Mouse (Mus musculus) Patski (cell line): Measurements from ENCODE around the gene Dcun1d1. TPM values are rescaled to one million over a fixed set of nuclear protein-coding genes. Genes with fewer than 3 reads are reported as not detected.

Experiments
- ATAC-seq: fragments of 100-300 bp; one replicate; pipeline ENCODE4 v1.8.0; 2021
- CTCF ChIA-PET: fragments of 350-600 bp; sonication (Branson Sonifier 250); formaldehyde crosslinking; loops from one replicate; lab custom pipeline; 2022; ENCODE audit warnings: inconsistent platforms; lab: Charles Lee
- POLR2A ChIA-PET: fragments of 350-600 bp; sonication (Branson Sonifier 250); formaldehyde crosslinking; loops from one replicate; lab custom pipeline; 2022; ENCODE audit warnings: antibody characterized with exemption, inconsistent platforms; lab: Charles Lee
- DNase-seq: peaks from one replicate; pipeline ENCODE4 v3.0.0-alpha.2; 2011; ENCODE audit warnings: low read depth, low spot score
- H3K27me3 ChIP-seq: fragments of 371-371 bp; one replicate; pipeline ENCODE4 v1.5.1; 2021
- CTCF ChIP-seq: fragments of 100-300 bp; IDR thresholded peaks from one replicate; pipeline ENCODE4 v1.5.1; 2021
- in situ Hi-C: fragments of 300-500 bp; cut with MboI; formaldehyde crosslinking; loops from 3 replicates; pipeline ENCODE4 v1.11.1; 2018; ENCODE audit warnings: low pct_unique_long_range_greater_than_20kb, mixed read lengths
- polyA plus RNA-seq: library from polyadenylated mRNA; unstranded; gene quantifications from one replicate; pipeline ENCODE4 v1.2.3, GENCODE M21; 2021

The Dcun1d1 gene
- polyA plus RNA-seq, 1 experiment from 2014 or later = 72.5 TPM

GRCm38 (mm10) chr3:35932735-35933404 lies 4.4 kb downstream of the Dcun1d1 start:
- no peak for TF ChIP-seq CTCF
- in situ Hi-C loops = loop anchor here (25.0 kb wide), 1 partner anchor 1896 kb away; no protein-coding TSS in a partner anchor
- ATAC-seq = peak; percentile 83
- no peaks in the 10 kb centered on the region for H3K27me3 ChIP-seq
- POLR2A ChIA-PET = interaction anchor here (0.6 to 1.4 kb wide), 7 partner anchors 9 to 178 kb away, joined by 3 to 7 read pairs (median 3); no protein-coding TSS in a partner anchor
- CTCF ChIA-PET = interaction anchor here (0.7 to 1.9 kb wide), 6 partner anchors 9 to 72 kb away, joined by 3 to 8 read pairs (median 3); no protein-coding TSS in a partner anchor
- DNase-seq = no peak

- ATAC-seq (peak; percentile 73), DNase-seq (no peak)
- ChIA-PET CTCF (interaction anchor here (0.7 to 1.0 kb wide), 2 partner anchors 9 to 28 kb away, joined by 3 read pairs; no protein-coding TSS in a partner anchor), POLR2A (interaction anchor here (1.1 to 1.4 kb wide), 3 partner anchors 9 to 178 kb away, joined by 3 to 4 read pairs (median 3); no protein-coding TSS in a partner anchor)
- in situ Hi-C loops = loop anchor here (25.0 kb wide), 1 partner anchor 1895 kb away; no protein-coding TSS in a partner anchor
- no peak for TF ChIP-seq CTCF
- no peaks in the 10 kb centered on the region for H3K27me3 ChIP-seq
Measured at GRCm38 (mm10) chr3:35931896-35932727, 5.1 kb downstream of the Dcun1d1 start.

GRCm38 (mm10) chr3:35931359-35931758 lies 5.9 kb downstream of the Dcun1d1 start:
- no peaks in the 10 kb centered on the region for H3K27me3 ChIP-seq
- ATAC-seq (no peak), DNase-seq (no peak)
- POLR2A ChIA-PET = interaction anchor here (1.3 kb wide), 1 partner anchor 8 kb away, joined by 4 read pairs; no protein-coding TSS in a partner anchor
- in situ Hi-C loops = loop anchor here (25.0 kb wide), 1 partner anchor 1894 kb away; no protein-coding TSS in a partner anchor
- CTCF ChIA-PET = interaction anchor here (0.7 to 1.0 kb wide), 2 partner anchors 8 to 29 kb away, joined by 3 read pairs; no protein-coding TSS in a partner anchor
- no peak for TF ChIP-seq CTCF

- TF ChIP-seq CTCF = no peak
- no peak for DNase-seq
- no peak for ATAC-seq
- no peaks in the 10 kb centered on the region for H3K27me3 ChIP-seq
- in situ Hi-C loops = loop anchor here (25.0 kb wide), 1 partner anchor 1893 kb away; no protein-coding TSS in a partner anchor
- ChIA-PET POLR2A (no interaction called here), CTCF (no interaction called here)
Measured at GRCm38 (mm10) chr3:35929831-35930230, 7.4 kb downstream of the Dcun1d1 start.

GRCm38 (mm10) chr3:35929406-35929805 lies 7.8 kb downstream of the Dcun1d1 start:
- H3K27me3 ChIP-seq = no peaks in the 10 kb centered on the region
- CTCF ChIA-PET = no interaction called here
- in situ Hi-C loops = loop anchor here (25.0 kb wide), 1 partner anchor 1892 kb away; no protein-coding TSS in a partner anchor
- ATAC-seq (no peak), DNase-seq (no peak)
- TF ChIP-seq CTCF = no peak
- POLR2A ChIA-PET = no interaction called here

GRCm38 (mm10) chr3:35925852-35926251 lies 11.4 kb downstream of the Dcun1d1 start:
- H3K27me3 ChIP-seq = no peaks in the 10 kb centered on the region
- no peak for ATAC-seq
- TF ChIP-seq CTCF = no peak
- ChIA-PET POLR2A (no interaction called here), CTCF (interaction anchor here (1.1 kb wide), 1 partner anchor 13 kb away, joined by 4 read pairs; no protein-coding TSS in a partner anchor)
- in situ Hi-C loops = loop anchor here (25.0 kb wide), 1 partner anchor 1889 kb away; no protein-coding TSS in a partner anchor
- DNase-seq = no peak

GRCm38 (mm10) chr3:35924007-35924406 lies 13.2 kb downstream of the Dcun1d1 start:
- DNase-seq (no peak), ATAC-seq (no peak)
- TF ChIP-seq CTCF = no peak
- POLR2A ChIA-PET = interaction anchor here (0.9 to 1.1 kb wide), 3 partner anchors 8 to 14 kb away, joined by 3 to 7 read pairs (median 4); no protein-coding TSS in a partner anchor
- CTCF ChIA-PET = interaction anchor here (0.8 to 1.7 kb wide), 4 partner anchors 8 to 66 kb away, joined by 3 to 4 read pairs (median 3); no protein-coding TSS in a partner anchor
- no peaks in the 10 kb centered on the region for H3K27me3 ChIP-seq
- in situ Hi-C loops = no loop called here

- ATAC-seq (no peak), DNase-seq (no peak)
- ChIA-PET CTCF (interaction anchor here (0.8 to 1.7 kb wide), 5 partner anchors 8 to 65 kb away, joined by 3 to 4 read pairs (median 3); no protein-coding TSS in a partner anchor), POLR2A (interaction anchor here (0.9 to 1.1 kb wide), 3 partner anchors 8 to 14 kb away, joined by 3 to 7 read pairs (median 4); no protein-coding TSS in a partner anchor)
- no peak for TF ChIP-seq CTCF
- in situ Hi-C loops = no loop called here
- H3K27me3 ChIP-seq = no peaks in the 10 kb centered on the region
Measured at GRCm38 (mm10) chr3:35923495-35923894, 13.8 kb downstream of the Dcun1d1 start.

- no peaks in the 10 kb centered on the region for H3K27me3 ChIP-seq
- TF ChIP-seq CTCF = no peak
- ChIA-PET CTCF (interaction anchor here (1.3 to 1.7 kb wide), 3 partner anchors 12 to 64 kb away, joined by 3 read pairs; no protein-coding TSS in a partner anchor), POLR2A (interaction anchor here (1.2 kb wide), 1 partner anchor 11 kb away, joined by 3 read pairs; no protein-coding TSS in a partner anchor)
- in situ Hi-C loops = no loop called here
- peak; percentile 53 for DNase-seq
- ATAC-seq = peak; percentile 82
Measured at GRCm38 (mm10) chr3:35922522-35922921, 14.7 kb downstream of the Dcun1d1 start.

GRCm38 (mm10) chr3:35918229-35918628 lies 19.0 kb downstream of the Dcun1d1 start:
- H3K27me3 ChIP-seq = no peaks in the 10 kb centered on the region
- TF ChIP-seq CTCF = no peak
- DNase-seq (no peak), ATAC-seq (no peak)
- in situ Hi-C loops = no loop called here
- ChIA-PET CTCF (interaction anchor here (1.7 kb wide), 1 partner anchor 9 kb away, joined by 6 read pairs; no protein-coding TSS in a partner anchor), POLR2A (interaction anchor here (0.6 kb wide), 1 partner anchor 114 kb away, joined by 4 read pairs; no protein-coding TSS in a partner anchor)
